Mouse (Mus musculus): ENCODE data around the gene Spdef. TPM values are rescaled to one million over a fixed set of nuclear protein-coding genes. Genes with fewer than 3 reads are reported as not detected.

Spdef gene
- under 1 TPM in 1 of 2 experiments, not detected in 1; 0.44 TPM for total RNA-seq (2023)

DNA sequence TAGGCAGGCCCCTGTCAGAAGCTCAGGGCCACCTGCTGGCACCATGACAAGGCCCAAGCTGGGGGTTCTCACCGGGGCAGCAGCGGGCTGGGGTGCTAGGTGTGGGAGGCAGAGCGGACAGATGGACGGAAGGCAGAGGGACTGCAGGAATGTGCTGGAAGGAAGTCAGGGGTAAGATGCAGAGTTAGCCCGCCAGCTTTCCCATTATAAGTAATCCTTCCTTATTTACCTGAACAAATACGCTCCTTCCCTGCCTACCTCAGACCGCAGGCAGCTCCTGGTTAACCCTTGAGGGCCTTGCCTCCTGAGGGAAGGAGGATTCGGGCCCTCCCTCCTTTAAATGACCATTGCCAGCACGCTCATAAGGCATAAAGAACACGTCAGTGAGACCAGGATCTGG is at the start of gene Spdef:
Gene Spdef (minus strand): TSS at position 186 of the 400 bp plus-strand sequence.

Other genes starting within 250 kb of the Spdef start
- under 1 TPM; 0.17 to 0.18 TPM for gene Grm4, start 207.6 kb downstream of the Spdef start, total RNA-seq (2023)
- 10 to 100 TPM; 59.4 to 66.9 TPM for gene Hmga1, start 172.5 kb downstream of the Spdef start, total RNA-seq (2023)
- 10 to 100 TPM; 54.7 to 68.2 TPM for gene AI413582, start 163.2 kb downstream of the Spdef start, total RNA-seq (2023)
- gene Nudt3, start 105.5 kb downstream of the Spdef start, total RNA-seq (2023): 100 to 1,000 TPM; 106 to 121 TPM
- gene RPS10-NUDT3, start 93.7 kb downstream of the Spdef start, total RNA-seq (2023): not detected
- 1,000 to 10,000 TPM; 2,987 to 3,088 TPM for gene Rps10, start 92.3 kb downstream of the Spdef start, total RNA-seq (2023)
- 10 to 100 TPM; 41.0 to 46.9 TPM for gene Pacsin1, start 73.4 kb downstream of the Spdef start, total RNA-seq (2023)
- 10 to 100 TPM; 86.4 to 87.0 TPM for gene D17Wsu92e, start 91.7 kb upstream of the Spdef start, total RNA-seq (2023)
- 10 to 100 TPM; 76.2 to 89.3 TPM for gene Snrpc, start 109.2 kb upstream of the Spdef start, total RNA-seq (2023)
- 1 to 10 TPM; 4.3 to 4.4 TPM for gene Uhrf1bp1, start 127.5 kb upstream of the Spdef start, total RNA-seq (2023)
- gene Anks1, start 180.4 kb upstream of the Spdef start, total RNA-seq (2023): 10 to 100 TPM; 55.5 to 56.6 TPM
- 10 to 100 TPM; 33.4 to 35.7 TPM for gene Taf11, start 180.9 kb upstream of the Spdef start, total RNA-seq (2023)

All from T-cell, adult 66 days (primary cell).